Mouse (Mus musculus) right cerebral cortex, postnatal 4 days (tissue): ENCODE measurements around the gene Macf1.
"Not testable (repeated sequence)": the region's sequence is repeated elsewhere in the genome, so short reads cannot be mapped to it uniquely, and the experiment has no call there.

Experiments used
- DNase-seq: peaks from one replicate; pipeline ENCODE4 v3.0.0-alpha.2; 2022

Gene Macf1

DNA sequence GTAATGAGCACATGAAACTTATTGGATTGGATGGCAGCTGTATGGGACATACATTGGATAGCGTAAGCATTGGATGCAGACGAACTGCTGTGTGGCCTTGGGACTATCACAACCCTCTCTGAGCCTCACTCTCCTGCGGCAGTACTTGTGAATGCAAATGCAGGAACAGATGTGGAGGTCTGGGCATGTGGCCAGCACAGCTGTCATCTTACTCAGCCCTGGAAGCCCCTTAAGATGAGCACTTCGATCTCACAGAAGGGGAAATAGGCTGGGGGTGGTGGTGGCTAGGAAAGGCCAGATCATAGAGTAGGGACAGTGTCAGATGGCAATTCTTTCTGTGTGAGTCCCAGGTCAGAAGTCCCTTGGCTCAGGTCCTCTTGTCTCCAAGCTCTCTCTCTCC, 346.5 kb downstream of the Macf1 start:
- DNase-seq = no peak

DNA sequence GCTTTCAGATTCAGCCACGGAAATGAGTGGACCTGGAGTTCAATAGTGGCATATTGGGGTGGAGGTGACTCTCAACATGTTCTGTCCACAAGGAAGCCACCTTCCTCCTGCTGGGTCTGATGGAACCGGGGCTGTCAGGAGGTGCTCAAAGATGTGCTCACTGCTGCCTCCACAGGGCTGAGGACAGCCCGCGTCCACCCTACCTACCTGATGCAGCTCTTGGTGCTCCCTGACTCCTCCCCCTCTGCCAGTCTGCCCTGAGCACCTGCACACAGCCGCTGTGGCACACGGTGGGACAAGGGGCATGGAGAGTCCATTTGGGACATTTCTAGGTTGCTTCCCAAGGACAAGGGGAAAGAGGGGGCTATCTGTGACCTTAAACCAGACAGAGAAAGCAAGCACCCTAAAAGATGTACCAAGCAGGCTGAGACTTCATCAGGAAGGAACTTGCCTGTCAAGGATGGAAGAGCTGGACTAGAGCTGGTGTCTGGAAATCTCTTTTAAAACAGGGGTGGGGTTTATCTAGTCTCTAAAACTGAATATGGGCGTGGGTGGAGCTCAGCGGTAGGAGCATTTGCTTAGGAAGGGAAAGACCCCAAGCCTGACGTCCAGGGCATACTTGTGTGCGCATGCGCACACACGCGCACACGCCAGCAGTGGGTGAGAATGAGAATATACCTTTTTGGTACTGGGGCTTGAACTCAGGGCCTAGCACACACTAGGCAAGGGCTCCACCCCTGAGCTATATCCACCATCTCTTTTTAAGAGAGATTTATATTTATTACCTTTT, 348.2 kb downstream of the Macf1 start:
- no peak for DNase-seq

DNA sequence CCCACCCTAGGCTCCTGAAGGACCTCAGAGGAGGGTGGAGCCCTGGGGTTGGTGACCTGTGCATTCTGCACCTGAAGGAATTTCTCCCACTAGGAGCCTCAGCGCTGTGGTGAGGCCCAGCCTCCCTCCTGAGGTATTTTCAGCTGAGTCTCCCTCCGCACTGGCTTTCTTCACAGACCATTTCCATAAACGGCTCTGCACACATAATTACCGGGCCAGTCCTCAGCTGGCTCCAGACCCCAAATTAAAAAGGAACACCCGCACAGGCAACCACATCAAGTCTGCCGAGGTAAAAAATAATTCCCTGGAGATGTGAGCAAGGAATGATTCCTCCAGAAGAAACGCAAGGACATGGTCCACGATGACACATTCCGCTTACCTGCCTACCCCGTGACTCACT, 348.9 kb downstream of the Macf1 start:
- not testable (repeated sequence) for DNase-seq

DNA sequence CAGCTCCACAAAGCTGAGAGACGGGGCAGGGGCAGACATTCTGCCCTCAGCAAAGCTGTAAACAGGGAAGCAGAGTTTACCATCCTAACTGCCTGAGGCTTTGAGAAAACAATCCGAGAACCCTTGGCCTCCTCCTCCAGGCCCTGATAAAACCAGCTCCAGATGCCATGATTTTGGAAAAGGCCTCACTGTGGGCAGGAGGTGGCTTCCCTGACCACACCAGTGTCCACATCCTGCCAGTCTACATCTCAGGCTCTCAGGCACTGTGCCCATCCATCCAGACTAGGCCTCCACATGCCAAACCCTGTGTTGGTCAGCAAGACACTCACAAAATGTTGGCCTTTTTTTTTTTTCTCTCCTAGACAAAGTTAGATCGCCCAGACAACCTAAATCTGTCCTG, 350.0 kb downstream of the Macf1 start:
- DNase-seq = no peak

DNA sequence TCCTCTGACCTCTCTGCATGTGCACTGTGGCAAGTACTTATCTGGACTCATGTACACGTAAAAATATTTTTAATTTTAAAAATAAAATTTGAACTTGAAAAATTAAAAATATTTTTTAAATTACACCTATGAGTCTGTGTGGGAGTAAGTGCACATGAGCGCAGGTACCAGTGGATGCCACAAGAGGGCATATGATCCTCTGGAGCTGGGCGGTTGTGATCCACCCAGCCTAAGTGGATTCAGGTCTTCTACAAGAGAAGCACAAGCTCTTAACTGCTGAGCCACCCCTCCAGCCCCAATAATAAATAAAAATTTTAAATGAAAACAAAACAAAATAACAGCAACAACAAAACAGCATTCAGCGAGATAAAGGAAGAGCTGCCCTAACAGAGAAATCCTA, 351.0 kb downstream of the Macf1 start:
- no peak for DNase-seq

DNA sequence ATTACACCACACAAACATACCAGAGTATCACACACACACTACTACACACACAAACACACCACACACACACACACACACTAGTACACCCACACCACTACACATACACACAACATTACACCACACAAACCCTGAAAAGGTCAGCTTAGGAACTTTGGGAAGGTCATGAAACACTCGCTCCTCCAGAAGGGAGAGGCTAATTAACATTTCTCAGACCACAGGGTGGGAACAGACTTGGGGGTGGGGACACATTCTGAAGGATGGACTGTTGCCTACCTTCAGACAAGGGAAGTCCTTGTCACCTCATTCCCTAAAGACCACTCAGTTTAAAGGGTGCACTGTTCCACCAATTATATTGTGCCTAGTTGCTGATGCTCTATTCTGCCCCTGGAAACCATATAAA, 352.2 kb downstream of the Macf1 start:
- DNase-seq = not testable (repeated sequence)

DNA sequence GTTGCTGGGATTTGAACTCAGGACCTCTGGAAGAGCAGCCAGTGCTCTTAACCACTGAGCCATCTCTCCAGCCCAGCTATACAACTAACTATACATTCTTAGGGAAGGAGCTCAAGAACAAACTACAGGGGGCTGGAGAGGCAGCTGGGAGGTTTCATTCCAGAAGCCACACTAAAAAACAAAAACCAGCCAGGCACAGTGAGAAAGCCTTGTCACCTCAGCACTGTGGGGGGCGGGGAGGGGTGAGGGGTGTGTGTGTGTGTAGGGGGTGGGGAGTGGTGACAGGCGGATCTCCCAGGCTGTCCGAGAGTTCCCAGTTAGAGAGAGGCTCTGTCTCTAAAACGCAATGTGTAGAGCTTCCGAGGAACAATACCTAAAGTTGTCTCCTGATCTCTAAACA, 352.8 kb downstream of the Macf1 start:
- no peak for DNase-seq

DNA sequence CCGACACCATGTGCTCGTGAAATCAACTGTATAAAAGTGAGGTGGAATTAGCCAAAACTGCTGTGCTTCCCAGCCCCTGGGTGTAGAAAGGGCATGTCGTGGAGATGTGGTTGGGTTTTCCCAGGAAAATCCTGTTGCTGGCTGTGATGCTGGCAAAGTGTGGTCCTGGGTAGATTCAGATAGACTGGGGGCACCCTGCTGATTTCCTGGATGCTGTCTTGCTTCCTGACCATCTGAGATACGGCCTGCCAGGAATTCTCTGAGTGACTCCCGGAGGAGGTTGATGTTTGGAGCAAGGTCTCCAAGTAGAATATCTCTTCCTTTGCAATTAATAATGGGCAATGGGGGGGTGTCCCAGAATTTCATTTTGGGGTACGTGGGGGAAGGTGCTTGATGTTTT, 355.2 kb downstream of the Macf1 start:
- DNase-seq = no peak

DNA sequence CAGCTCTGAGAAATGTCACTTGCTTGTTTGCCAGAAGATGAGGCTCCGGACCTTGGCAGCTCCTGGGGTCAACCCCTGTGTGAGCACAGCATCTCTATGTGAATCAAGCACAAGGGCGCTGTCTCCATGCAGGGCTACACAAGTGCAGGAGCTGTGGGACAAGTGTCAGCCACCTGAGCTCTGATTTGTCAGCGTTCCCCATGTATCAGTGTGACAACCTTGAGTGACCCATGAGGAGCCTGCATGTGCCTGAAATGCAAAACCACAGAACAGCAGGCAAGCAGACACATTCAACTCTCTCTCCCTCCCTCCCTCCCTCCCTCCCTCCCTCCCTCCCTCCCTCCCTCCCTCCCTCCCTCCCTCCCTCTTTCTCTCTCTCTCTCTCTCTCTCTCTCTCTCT, 356.5 kb downstream of the Macf1 start:
- DNase-seq = no peak

DNA sequence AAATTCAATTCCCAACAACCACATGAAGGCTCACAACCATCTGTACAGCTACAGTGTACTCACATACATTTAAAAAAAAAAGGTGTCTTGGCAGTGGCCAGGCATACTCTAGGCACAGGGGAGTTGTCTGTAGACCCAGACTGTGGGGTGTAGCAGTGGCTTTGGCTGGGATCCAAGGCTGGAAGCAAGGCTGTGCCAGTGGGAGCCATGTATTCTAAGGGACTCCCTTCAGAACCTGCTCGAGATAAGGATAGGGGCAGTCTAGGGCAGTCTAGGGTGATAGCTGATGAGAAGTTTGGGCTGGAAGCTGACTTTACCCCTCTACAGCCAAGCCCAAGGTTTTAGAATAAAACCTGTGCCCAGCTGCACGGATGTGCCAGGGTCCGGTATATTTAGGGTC, 358.1 kb downstream of the Macf1 start:
- no peak for DNase-seq

DNA sequence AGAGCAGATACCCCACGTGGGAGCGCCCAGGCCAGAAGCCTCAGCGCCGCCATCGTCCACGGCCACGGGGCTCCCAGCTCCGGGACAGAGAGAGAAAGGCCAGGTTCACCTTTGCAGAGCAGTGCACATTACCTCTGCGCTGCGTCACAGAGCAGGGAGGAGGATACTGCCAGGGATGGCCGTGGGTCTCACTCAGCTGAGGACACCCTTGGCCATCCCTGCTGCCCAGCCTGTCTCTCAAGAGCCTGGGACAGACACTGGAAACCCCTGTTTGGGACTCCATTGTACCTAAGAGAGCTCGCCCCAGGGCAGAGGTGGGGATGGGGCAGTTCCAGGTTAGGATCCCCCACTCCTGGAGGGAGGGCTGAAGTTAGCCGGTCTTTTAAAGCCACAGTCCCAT, 360.6 kb downstream of the Macf1 start, which contains the start of gene Oxct2a:
TSS of gene Oxct2a (minus strand) at position 101 of the 400 bp plus-strand sequence.
- peak; percentile 21 for DNase-seq

DNA sequence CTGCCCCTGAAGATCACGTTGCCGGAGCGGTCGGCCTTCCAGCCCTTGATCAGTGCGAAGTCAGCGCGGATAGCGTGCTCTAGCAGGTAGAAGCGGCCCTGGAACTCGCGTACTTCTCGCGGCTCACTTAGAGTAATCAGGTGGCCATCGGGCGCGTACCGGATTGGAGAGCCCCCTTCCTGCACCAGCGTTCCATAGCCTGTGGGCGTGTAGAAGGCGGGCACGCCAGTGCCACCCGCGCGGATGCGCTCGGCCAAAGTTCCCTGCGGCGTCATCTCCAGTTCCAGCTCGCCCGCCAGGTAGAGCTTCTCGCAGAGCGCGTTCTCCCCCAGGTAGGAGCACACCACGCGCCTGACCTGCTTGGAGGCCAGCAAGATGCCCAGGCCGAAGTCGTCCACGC, 361.2 kb downstream of the Macf1 start:
- DNase-seq = peak; percentile 37

DNA sequence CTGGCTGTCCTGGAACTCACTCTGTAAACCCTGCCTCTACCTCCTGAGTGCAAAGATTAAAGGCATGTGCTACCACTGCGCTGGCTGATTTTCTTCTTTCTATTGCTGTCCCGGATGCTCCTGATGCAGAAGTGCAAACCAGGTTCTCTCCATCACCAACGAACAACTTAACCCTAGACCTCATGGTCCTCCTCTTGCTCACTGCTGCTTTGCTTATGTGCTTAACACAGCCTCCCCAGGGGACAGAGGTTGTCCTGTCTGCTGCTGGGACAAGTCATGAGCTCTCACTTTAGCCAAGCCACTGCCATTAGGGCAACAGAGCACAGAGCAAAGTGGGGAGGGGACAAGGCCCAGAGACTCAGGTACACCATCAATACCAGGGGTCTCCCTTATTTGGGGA, 369.7 kb downstream of the Macf1 start:
- DNase-seq = no peak

DNA sequence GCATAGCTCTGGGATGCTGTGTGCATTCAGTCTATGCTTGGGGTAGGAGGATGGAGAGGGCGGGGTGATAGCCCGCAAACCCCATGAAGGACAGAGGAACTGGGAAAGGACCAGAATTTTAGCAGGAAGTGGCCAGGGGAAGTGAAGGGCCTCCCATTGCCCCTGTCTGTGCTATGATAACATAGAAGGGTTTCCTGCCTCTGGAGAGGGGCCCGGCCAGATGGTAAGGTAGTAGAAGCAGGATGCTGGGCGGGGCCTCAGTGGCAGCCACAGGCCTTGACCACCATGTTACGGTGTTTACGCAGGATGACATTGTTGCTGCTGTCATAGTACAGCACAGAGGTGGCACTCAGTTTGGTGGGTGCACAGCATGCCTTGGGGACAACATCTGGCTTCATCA, 371.1 kb downstream of the Macf1 start:
- DNase-seq = no peak

DNA sequence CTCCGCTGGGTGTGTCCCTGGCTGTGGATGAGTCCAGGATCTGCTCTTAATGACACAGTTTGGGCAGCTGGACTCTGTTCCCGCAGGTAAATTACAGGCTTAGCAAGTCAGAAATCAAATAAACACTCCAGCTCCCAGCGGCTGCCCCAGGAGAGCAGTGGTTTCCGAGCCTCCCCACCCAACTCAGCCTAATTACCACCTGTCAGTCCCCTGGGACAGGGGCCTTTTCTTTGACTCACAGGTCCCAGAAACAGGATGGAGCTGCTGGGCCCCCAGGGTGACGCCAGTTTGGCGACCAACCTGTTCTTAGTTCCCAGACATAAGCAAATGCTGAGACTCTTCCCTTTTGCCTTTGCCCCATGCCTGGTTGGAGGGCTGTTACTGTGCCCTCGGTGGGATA, 372.3 kb downstream of the Macf1 start:
- DNase-seq = no peak

DNA sequence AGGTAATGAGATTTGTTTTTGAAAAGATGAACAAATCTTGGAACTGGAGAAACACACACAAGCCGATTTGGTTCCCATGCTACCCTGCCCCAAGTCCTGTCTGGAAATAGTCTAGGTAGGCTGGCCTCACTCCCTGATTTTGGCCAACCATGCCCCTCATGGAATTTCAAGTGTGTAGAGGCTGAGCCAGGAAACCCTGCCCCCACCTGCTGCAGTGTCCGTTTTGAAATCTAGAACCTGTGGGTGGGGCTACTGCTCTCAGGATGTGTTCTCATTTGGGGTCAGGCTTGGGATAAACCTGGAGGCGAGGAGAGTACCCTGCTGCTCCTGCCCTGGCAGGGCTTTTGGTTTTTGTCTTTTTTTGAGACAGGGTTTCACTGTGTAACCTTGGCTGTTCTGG, 375.9 kb downstream of the Macf1 start:
- no peak for DNase-seq

DNA sequence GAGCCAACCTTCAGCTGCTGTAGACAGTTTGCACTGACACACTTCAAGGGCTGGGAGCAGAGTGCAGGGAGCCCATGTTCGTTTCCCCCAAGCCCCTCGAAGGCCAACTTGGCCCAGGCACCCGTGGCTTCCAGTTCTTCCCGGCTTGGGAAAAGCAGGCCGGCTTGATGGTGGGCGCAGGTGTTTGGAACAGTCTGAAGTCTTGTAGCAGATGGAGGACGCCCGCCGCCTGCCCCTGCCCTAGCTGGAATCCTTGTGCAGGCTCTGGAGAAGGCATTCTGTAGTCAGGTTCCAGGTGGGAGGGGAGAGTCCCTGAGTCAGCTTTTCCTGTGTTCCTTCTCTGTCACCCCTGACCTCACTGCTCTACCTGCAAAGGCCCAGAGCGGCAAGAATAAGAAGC, 377.2 kb downstream of the Macf1 start:
- DNase-seq = no peak

DNA sequence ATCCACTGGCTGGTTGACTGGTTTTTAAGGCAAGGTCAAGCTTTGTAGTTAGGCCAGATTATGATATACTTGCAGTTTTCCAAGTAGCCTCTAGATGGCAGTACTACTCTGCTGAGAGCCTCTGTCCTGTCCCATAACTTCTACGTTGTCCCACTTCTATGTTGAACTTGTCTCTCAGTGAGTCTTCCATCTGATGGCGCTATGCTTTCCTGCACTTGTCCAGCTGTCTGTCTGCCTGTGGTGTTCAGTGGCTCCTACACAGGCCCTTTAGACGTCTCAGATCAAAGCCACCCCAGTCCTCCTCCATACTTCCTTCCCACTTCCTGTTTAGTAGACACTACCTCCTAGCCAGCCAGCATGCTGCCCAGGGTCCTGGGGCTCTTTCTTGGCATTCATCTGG, 378.4 kb downstream of the Macf1 start:
- no peak for DNase-seq
